Mouse (Mus musculus) 3134 (cell line): ENCODE results near the gene Usp28.
A peak's percentile ranks its signal among the peaks of the same experiment; 100 is the strongest.

Experiments
- DNase-seq: peaks from one replicate; pipeline ENCODE4 v3.0.0-alpha.2; 2011; ENCODE audit warnings: low spot score; ENCODE audit not compliant: insufficient read length; ENCODE audit errors: extremely low read depth

The Usp28 gene

GRCm38 (mm10) chr9:49015824-49016223, 30.6 kb downstream of the Usp28 start:
- DNase-seq = no peak

- DNase-seq = no peak
Measured at GRCm38 (mm10) chr9:49021289-49021688, 36.1 kb downstream of the Usp28 start.

- no peak for DNase-seq
Measured at GRCm38 (mm10) chr9:49023956-49024355, 38.8 kb downstream of the Usp28 start.

- no peak for DNase-seq
Measured at GRCm38 (mm10) chr9:49024529-49024928, 39.4 kb downstream of the Usp28 start.

GRCm38 (mm10) chr9:49034764-49035163, 49.6 kb downstream of the Usp28 start:
- DNase-seq = peak; percentile 58

- no peak for DNase-seq
Measured at GRCm38 (mm10) chr9:49050901-49051300, 65.7 kb downstream of the Usp28 start.

- DNase-seq = peak; percentile 16
Measured at GRCm38 (mm10) chr9:49051349-49051748, 66.2 kb downstream of the Usp28 start.

- DNase-seq = no peak
Measured at GRCm38 (mm10) chr9:49054028-49054427, 68.9 kb downstream of the Usp28 start.

- DNase-seq = peak; percentile 94
Measured at GRCm38 (mm10) chr9:49055333-49056205, 70.4 kb downstream of the Usp28 start, which contains the start of gene Zw10. Gene Zw10 (plus strand): TSS chr9:49055613.

GRCm38 (mm10) chr9:49076847-49077246, 91.7 kb downstream of the Usp28 start:
- DNase-seq = no peak

GRCm38 (mm10) chr9:49081107-49081506, 95.9 kb downstream of the Usp28 start, which contains the start of gene Tmprss5:
Gene Tmprss5 (plus strand): TSS chr9:49081260.
- DNase-seq = no peak

GRCm38 (mm10) chr9:49081561-49081960, 96.4 kb downstream of the Usp28 start:
- no peak for DNase-seq

- DNase-seq = no peak
Measured at GRCm38 (mm10) chr9:49087317-49087716, 102.1 kb downstream of the Usp28 start.
